Mouse (Mus musculus): ENCODE measurements at regions not wholly inside any gene's neighbourhood (a gene's known extent, or its start where the extent isn't known, plus 50 kb on each side); places are given as distances from the start of the nearest gene placed in this dataset.

DNA sequence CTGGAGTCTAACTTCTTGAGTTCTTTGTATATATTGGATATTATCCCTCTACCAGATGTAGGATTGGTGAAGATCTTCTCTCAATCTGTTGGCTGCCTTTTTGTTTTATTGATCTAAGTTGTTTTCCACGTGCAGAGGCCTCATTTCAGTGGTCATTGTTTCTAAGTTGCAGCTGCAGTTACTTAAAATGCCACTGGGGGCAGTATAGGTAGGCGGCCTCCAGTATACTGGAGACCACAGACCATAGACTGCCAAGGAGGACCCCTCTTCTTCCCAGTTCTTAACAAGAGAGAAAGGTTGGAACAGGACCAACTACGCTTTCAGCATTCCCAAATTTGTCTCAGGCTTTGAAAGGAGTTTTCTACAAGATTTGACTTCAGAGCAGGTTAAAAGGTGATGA, 136.7 kb downstream of the BC067074 start:
- intact Hi-C loops (cut with DNase I) = no loop called here
- DNase-seq = no peak
